Mouse (Mus musculus): ENCODE results near the gene Tmc3. TPM values are rescaled to one million over a fixed set of nuclear protein-coding genes. Genes with fewer than 3 reads are reported as not detected.

Gene Tmc3
- polyA plus RNA-seq, 1 experiment from 2014 or later, result 1.6 TPM

DNA sequence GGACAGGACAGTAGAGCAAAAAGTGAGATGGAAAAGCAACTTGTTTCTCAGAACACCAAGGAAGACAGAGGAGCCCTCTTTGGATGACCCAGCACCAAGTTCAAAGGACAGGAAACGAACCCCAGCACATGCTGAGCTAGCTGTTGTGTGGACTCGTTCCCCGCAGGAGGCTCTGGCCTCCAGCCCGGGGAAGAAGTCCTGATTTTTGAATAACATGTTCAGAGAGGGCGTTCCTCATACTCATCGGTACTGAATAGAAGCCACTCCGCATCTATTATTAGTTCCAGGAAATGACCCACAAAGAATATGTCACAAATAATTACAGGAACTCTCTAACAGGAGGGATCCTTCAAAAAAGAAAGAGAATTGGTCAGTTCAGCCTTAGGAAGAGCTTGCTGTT, 18.8 kb upstream of the Tmc3 start:
- ATAC-seq (replicated peaks; ENCODE audit: low FRiP score), result 0 out of 2 replicates have a peak, but pooled peaks have one; percentile 46
- WGBS, result 41% methylated on average over 7 of the region's 7 CpGs
- no peak overlapping the region for H3K9ac ChIP-seq

DNA sequence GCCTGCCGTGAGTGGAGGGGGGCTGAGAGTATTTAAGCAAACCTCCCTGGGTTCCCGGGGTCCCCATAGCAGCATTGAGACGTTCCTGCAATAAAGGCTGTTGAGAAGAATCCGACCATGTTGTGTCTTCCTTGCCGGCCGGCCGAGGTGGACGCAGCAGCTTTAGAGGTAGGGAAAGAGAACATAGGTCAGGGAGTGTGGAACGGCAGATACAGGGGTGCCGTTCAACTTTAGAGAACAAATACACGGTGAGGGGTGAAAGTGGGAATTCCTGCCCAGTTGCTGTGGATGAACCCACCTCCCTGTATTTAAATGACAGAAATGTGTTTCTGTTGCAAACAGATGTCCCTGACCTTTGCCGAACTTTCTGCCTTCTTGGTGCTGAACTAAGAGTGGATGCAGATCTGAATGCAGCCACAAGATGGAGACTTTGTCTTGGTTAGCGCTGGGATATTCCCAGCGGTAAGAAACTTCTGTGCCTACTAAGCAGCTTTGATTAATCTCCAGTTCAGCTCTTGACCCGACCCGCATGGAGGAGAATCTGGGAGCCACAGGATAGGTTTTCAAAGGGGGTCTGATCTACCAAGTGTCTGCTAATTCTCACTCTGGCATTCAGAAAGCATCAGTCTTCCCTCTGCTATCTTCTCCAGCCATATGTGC, 16.8 kb upstream of the Tmc3 start:
- H3K27me3 ChIP-seq, result no peaks in the 10 kb centered on the region
- ATAC-seq (replicated peaks; ENCODE audit: low FRiP score), result no peak
- H3K4me2 ChIP-seq, result no peak overlapping the region
- H3K27ac ChIP-seq, result no peak overlapping the region
- no peaks in the 10 kb centered on the region for H3K9me3 ChIP-seq (replicated peaks)
- no peak overlapping the region for H3K9ac ChIP-seq
- 47% methylated on average over 16 of the region's 16 CpGs for WGBS
- H3K4me3 ChIP-seq (replicated peaks), result no peak overlapping the region
- H3K4me1 ChIP-seq, result peaks cover 15% of the 10 kb centered on the region
- no peaks in the 10 kb centered on the region for H3K36me3 ChIP-seq

More for the DNA sequence above, 18.8 kb upstream of the Tmc3 start:
- Histone ChIP-seq H3K4me3 (replicated peaks) (no peak overlapping the region), H3K4me2 (no peak overlapping the region), H3K36me3 (no peaks in the 10 kb centered on the region), H3K27me3 (no peaks in the 10 kb centered on the region), H3K4me1 (peaks cover 13% of the 10 kb centered on the region), H3K27ac (peak overlapping the region; percentile 71), H3K9me3 (replicated peaks) (no peaks in the 10 kb centered on the region)

DNA sequence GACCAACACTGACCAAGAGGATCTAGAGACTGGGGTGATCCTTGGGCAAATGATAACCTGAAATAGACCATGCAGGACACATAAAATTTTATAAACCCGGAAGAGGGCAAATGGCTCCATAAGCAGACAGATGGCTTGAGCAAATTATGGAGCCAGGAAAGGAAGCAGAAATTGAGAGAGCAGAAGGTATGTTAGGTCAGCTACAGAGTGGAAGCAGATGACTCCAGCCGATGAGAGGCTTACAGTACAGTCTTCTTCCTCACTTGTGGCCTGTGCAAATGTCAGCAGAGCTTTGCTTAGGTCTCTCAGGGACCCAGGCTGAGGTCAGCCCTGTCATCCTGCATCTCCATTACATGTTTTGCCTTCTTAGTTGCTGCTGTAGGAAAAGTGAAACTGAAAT, 15.9 kb upstream of the Tmc3 start:
- Histone ChIP-seq H3K4me1 (peaks cover 15% of the 10 kb centered on the region), H3K27me3 (no peaks in the 10 kb centered on the region), H3K9ac (no peak overlapping the region), H3K27ac (no peak overlapping the region), H3K36me3 (no peaks in the 10 kb centered on the region), H3K4me3 (replicated peaks) (no peak overlapping the region), H3K9me3 (replicated peaks) (no peaks in the 10 kb centered on the region), H3K4me2 (no peak overlapping the region)
- WGBS, result 75% methylated on average over 2 of the region's 2 CpGs
- no peak for ATAC-seq (replicated peaks; ENCODE audit: low FRiP score)

DNA sequence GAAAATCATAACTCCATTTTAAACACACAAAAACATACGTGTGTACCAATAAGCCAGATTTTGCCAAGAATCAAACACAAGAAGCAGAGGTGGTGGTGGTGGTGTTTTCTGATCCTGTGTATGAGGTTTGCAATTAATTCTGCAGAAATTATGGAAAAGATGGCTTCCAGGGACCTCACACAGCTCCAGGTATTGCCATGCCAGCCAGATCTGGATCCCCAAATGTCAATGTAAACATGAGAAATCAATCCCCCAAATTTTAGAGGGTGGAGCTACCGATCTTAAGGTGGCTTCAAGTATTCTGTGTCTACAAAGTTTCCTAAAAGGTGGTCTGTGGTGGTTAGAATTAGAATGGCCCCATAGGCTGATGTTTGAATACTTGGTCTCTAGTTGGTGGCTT, 15.3 kb upstream of the Tmc3 start:
- WGBS, result 86% methylated on average over 2 of the region's 2 CpGs
- Histone ChIP-seq H3K9me3 (replicated peaks) (no peaks in the 10 kb centered on the region), H3K4me1 (peaks cover 15% of the 10 kb centered on the region), H3K36me3 (no peaks in the 10 kb centered on the region), H3K4me2 (no peak overlapping the region), H3K27me3 (no peaks in the 10 kb centered on the region), H3K9ac (no peak overlapping the region), H3K27ac (no peak overlapping the region), H3K4me3 (replicated peaks) (no peak overlapping the region)
- ATAC-seq (replicated peaks; ENCODE audit: low FRiP score), result no peak

DNA sequence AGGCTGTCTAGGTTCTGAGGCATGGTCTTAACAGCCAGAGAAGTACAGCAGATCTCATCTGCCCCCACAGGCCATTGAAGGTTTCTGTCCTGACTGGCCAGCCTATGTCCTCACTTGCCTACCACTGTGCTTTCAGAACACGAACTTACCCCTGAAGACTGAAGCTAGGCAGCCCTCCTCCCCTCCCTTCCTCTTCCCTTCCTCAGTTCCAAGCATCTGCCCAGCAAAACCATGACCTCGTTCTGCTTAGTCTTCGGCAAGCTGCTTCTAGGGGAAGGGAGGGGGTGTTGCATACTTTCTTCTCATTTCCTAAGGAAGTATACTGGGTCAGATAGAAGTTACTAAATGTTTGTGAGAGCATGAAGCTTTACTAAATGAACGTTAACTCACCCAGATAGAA, 13.7 kb upstream of the Tmc3 start:
- no peak overlapping the region for H3K4me3 ChIP-seq (replicated peaks)

DNA sequence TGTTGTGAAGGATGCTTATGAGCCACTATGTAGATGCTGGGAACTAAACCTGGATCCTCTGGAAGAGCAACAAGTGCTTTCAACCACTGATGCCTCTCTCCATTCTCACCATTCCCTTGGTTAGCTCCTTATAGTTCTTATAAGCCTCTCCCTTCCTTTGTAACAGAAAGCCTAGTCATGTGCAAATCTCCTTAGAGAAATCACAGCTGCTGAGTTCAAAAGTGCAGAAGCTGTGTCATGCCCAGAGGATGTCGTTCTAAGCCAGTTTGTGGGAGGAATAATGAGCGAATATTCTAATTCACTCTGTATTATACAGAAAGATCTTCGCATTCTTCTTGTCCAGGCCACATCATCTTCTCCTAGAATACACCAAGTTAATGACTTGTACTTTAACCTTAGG, 12.8 kb upstream of the Tmc3 start:
- H3K4me1 ChIP-seq, result peaks cover 8% of the 10 kb centered on the region
- ATAC-seq (replicated peaks; ENCODE audit: low FRiP score), result 0 out of 2 replicates have a peak, but pooled peaks have one; percentile 19
- H3K4me3 ChIP-seq (replicated peaks), result no peak overlapping the region
- no peak overlapping the region for H3K9ac ChIP-seq
- no peaks in the 10 kb centered on the region for H3K36me3 ChIP-seq
- 0 out of 2 replicates have a peak overlapping the region, but pooled peaks have one; percentile 18 for H3K27ac ChIP-seq
- no peaks in the 10 kb centered on the region for H3K27me3 ChIP-seq
- H3K9me3 ChIP-seq (replicated peaks), result no peaks in the 10 kb centered on the region
- WGBS, result 38% methylated on average over 3 of the region's 3 CpGs
- no peak overlapping the region for H3K4me2 ChIP-seq

More for the DNA sequence above, 13.7 kb upstream of the Tmc3 start:
- ATAC-seq (replicated peaks; ENCODE audit: low FRiP score), result peak; percentile 31; the same call in 1 of the 2 replicates
- Histone ChIP-seq H3K36me3 (no peaks in the 10 kb centered on the region), H3K9ac (no peak overlapping the region), H3K27me3 (no peaks in the 10 kb centered on the region), H3K4me2 (no peak overlapping the region), H3K9me3 (replicated peaks) (no peaks in the 10 kb centered on the region), H3K27ac (no peak overlapping the region), H3K4me1 (peaks cover 8% of the 10 kb centered on the region)
- 37% methylated on average over 4 of the region's 4 CpGs for WGBS

DNA sequence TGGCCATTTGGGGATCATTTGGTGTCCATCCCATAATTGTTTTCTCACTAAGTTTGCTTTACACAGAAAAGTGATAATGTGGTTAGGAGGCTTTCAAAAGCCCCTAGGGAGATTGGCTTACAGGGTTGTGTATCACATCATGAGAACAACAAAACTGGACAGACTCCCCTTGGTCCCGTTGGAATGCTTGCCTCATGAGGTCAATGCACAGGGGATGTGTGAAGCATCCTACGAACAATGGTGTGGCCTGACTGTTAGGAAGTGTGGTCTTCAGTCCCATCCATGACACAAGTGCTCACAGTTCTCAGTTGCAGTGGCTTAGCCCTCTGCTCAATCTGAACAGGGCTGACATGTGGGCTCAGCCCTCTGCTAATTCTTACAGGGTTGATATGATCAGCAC, 12.3 kb upstream of the Tmc3 start:
- H3K4me1 ChIP-seq, result peaks cover 8% of the 10 kb centered on the region
- H3K27me3 ChIP-seq, result no peaks in the 10 kb centered on the region
- H3K4me2 ChIP-seq, result no peak overlapping the region
- H3K27ac ChIP-seq, result 0 out of 2 replicates have a peak overlapping the region, but pooled peaks have one; percentile 18
- H3K36me3 ChIP-seq, result no peaks in the 10 kb centered on the region
- no peak overlapping the region for H3K4me3 ChIP-seq (replicated peaks)
- no peak overlapping the region for H3K9ac ChIP-seq
- ATAC-seq (replicated peaks; ENCODE audit: low FRiP score), result 0 out of 2 replicates have a peak, but pooled peaks have one; percentile 31
- no peaks in the 10 kb centered on the region for H3K9me3 ChIP-seq (replicated peaks)
- WGBS, result 40% methylated on average over 2 of the region's 2 CpGs

DNA sequence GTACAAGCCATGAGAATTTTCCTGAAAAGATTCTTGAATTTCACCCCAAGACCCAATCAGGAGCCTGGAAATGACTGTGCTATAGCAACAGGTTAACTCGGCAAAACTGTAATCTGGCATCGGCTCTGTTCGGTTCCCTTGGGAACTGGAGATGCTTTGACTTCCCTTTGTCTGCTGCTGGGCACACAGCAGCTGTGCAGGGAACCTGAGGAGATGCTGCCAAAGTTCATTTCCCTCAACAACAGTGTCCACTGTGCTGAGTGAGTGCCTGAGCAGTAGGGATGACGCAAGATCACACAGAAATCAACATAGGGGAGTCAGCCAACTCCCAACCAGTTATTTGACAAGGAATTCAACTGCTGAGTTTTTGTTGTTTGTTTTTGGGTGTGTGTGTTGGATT, 3.8 kb upstream of the Tmc3 start:
- Histone ChIP-seq H3K27me3 (no peaks in the 10 kb centered on the region), H3K4me2 (no peak overlapping the region), H3K27ac (no peak overlapping the region), H3K4me3 (replicated peaks) (no peak overlapping the region), H3K4me1 (peaks cover 18% of the 10 kb centered on the region), H3K9me3 (replicated peaks) (no peaks in the 10 kb centered on the region), H3K9ac (no peak overlapping the region), H3K36me3 (no peaks in the 10 kb centered on the region)
- 58% methylated on average over 4 of the region's 4 CpGs for WGBS
- no peak for ATAC-seq (replicated peaks; ENCODE audit: low FRiP score)

DNA sequence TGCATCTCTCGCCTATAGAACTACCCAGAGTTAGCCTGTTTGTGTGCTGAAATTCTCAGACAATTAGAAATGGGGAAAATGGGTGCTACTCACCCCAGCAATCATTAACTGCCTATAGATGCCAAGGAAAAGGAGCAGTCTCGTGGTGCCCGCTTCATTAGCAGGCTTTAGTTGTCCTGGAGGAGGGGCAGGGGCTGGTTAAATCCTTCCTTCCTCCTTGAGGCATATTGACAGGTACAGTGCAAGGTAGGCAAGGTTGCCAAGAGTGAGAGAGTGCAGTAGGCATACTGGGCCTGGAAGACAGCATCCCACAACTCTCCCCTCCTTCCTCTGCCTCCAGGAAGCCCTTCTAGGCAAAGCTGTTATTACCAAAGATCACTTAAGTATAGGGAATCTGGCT, 9.3 kb downstream of the Tmc3 start:
- Histone ChIP-seq H3K27me3 (no peaks in the 10 kb centered on the region), H3K9ac (no peak overlapping the region), H3K4me1 (no peaks in the 10 kb centered on the region), H3K9me3 (replicated peaks) (no peaks in the 10 kb centered on the region), H3K36me3 (no peaks in the 10 kb centered on the region), H3K4me3 (replicated peaks) (no peak overlapping the region), H3K4me2 (no peak overlapping the region), H3K27ac (no peak overlapping the region)
- WGBS, result 76% methylated on average over 3 of the region's 3 CpGs
- ATAC-seq (replicated peaks; ENCODE audit: low FRiP score), result no peak

DNA sequence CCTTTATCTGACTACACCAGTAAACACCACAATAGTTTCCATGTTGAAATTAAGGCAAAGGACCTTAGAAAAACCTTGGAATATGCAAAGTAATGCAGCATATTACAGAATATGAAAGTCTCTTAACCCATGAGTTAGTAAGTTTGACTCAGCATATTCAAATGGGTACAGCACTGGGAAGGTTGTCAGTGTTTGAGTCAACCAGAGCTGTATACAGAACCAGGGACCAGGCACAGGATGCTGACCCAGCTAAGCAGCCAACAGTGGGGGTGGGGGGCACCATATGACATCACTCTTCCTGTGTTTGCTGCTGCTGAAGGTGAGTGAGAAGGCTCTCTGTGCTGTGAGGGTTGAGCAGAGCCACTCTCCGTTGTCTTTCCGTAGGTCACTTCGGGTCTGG, 12.3 kb downstream of the Tmc3 start:
- Histone ChIP-seq H3K4me1 (no peaks in the 10 kb centered on the region), H3K9me3 (replicated peaks) (no peaks in the 10 kb centered on the region), H3K9ac (no peak overlapping the region), H3K27me3 (no peaks in the 10 kb centered on the region), H3K4me2 (no peak overlapping the region), H3K36me3 (no peaks in the 10 kb centered on the region), H3K4me3 (replicated peaks) (no peak overlapping the region), H3K27ac (no peak overlapping the region)
- WGBS, result 92% methylated on average over 3 of the region's 3 CpGs
- no peak for ATAC-seq (replicated peaks; ENCODE audit: low FRiP score)

DNA sequence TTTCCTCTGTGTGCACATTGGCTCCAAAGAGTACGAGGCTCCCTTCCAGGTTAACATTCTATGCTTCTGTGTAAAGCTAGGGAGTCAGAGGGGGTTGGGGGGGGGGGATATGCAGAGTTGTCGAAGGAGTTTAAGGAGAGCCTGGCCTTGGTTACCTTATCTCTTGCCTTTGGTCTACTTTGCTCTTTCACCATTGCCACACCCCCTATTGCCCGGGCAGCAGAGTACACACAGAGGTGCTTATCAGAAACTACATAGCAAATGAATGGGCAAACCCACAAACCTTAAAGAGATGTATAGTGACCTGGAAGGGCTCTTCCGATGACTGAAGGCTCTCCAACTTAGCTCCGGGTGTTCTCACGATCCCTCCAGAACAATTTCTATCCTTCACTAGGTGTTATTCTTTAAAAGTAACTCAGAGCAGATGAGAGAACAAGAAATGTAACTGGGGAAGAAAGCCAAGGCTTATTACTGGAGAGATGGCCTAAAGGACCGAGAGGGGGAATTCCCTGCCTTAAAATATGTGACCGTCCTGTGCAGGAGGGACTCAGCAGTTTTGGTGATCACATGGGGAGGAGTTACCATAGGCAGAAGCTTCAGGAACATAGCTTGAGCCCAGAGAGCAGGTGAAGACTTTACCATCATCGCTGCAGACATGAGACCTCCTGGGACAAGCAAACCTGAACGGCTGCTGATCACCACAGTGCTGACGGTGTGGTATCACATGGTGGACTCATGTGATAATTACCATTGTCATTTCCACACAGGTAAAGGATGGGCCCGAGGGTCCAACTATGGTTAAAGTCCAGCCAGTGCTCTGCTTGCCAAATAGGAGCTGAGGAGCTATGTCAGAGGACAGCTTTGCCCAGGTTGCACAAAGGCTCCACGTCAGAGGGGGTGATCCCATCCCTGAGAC, 14.5 kb downstream of the Tmc3 start:
- H3K9ac ChIP-seq, result no peak overlapping the region
- no peaks in the 10 kb centered on the region for H3K36me3 ChIP-seq
- H3K4me3 ChIP-seq (replicated peaks), result no peak overlapping the region
- 88% methylated on average over 13 of the region's 13 CpGs for WGBS
- no peak overlapping the region for H3K27ac ChIP-seq
- no peaks in the 10 kb centered on the region for H3K9me3 ChIP-seq (replicated peaks)
- no peaks in the 10 kb centered on the region for H3K4me1 ChIP-seq
- H3K27me3 ChIP-seq, result no peaks in the 10 kb centered on the region
- no peak overlapping the region for H3K4me2 ChIP-seq
- ATAC-seq (replicated peaks; ENCODE audit: low FRiP score), result no peak

DNA sequence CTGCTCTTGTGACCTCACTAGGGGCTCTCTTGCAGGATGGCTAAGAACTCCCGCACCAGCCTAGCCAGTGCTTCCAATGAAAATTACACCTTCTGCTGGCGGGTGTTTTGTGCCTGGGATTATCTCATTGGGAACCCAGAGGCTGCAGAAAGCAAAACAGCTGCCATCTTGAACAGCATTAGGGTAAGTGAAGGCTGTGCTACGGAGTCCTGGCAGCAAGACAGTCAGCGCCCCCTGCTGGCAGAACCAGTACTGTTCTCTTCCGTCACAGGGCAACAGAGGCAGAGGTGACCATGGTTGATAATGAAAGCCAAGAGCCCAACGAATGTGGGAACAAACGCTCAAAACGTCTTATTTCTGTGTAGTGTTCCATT, 15.2 kb downstream of the Tmc3 start:
- H3K4me3 ChIP-seq (replicated peaks), result no peak overlapping the region
- no peak for ATAC-seq (replicated peaks; ENCODE audit: low FRiP score)
- H3K4me2 ChIP-seq, result no peak overlapping the region
- no peak overlapping the region for H3K9ac ChIP-seq
- no peaks in the 10 kb centered on the region for H3K9me3 ChIP-seq (replicated peaks)
- 65% methylated on average over 8 of the region's 8 CpGs for whole genome bisulfite sequencing
- no peaks in the 10 kb centered on the region for H3K4me1 ChIP-seq
- H3K27ac ChIP-seq, result no peak overlapping the region
- H3K36me3 ChIP-seq, result no peaks in the 10 kb centered on the region
- no peaks in the 10 kb centered on the region for H3K27me3 ChIP-seq

Measured in kidney, embryonic 15.5 days (tissue).